Mouse (Mus musculus) retina, postnatal 1 day (tissue): Measurements from ENCODE around the gene Sephs1.
A peak's percentile ranks its signal among the peaks of the same experiment; 100 is the strongest.

Experiments
- DNase-seq: peaks from one replicate; pipeline ENCODE4 v3.0.0-alpha.2; 2012

The Sephs1 gene

DNA sequence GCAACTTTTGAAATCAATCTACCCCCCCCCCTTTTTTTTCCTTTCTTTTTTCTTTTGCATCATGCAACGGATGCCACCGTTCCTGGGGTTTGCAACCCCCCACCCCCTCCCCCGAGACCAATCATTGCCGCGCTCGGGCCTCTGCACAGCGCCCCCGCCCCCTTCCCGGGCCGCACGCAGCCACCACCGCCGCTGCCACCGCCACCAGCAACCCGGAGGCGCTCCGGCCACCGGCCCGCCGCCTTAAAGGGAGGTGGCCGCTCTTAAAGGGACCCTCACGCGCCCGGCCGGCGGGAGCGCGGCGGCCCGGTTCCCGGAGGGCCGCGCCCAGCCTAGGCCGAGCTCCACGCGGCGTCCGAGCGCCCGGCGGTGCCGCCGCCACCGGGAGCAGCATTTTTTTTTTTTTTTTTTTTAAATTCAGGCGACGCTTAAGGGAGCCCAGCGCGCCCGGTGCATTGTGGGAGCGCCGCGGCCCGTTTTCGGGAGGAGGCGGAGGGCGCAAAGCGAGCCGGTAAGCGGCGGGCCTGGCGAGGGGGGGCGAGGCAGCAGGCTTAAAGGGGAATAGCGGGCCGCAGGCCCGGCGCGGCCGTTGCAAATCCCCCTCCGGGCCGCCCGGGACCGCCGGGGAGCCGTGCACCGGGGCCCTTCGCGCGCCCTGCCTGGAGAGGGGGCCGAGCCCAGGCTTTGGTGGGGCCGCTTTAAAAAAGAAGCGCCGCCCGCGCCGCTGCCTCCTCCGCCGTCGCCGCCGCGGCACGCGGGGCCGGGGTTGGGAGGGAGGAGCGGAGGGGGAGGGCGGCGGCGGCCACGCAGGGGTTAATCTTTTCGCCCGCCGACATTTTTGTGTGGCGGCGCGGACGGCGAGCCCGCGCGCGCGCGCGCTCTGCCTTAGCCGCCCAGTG is at the start of gene Sephs1:
Gene Sephs1, plus strand, starts transcription at position 215 of the 899 bp plus-strand sequence.
- peak; percentile 94 for DNase-seq

DNA sequence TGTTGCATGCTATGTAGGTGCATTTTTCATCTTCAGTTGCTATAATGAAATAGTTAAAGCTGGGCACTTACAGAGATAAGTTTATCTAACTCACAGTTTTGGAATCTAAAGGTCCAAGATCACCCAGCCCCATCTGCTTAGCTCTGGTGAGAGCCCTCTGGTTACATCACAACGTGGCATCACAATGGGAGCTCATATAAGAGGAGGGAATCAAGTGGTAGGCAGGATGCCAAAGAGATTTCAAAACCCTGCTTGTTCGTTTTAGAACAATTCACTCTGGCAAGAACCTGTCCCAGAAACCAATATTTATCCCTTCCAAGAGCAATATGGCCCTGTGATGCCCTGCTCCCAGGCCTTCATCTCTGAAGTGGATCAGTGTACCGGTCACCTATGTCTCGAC is 49.2 kb upstream of the Sephs1 start:
- DNase-seq, result no peak

DNA sequence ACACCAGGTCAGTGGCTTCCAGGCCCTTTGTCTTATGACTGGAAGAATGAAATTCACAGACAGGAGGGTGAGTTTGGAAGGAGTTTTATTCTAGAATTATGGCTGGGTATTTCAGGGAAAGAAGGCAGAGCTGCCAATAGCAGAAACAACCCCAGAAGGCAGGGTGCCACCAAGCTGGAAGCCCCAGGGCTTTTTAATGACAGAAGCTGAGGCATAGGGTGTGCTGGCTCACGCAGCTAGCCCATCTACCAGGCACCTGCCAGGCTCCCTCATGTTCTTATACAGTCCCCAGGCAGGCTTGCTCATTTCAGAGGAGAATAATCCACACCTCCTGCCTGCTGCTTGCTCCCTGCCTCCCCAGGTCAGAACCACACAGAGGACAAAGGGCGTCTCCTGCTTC is 31.9 kb upstream of the Sephs1 start:
- no peak for DNase-seq

DNA sequence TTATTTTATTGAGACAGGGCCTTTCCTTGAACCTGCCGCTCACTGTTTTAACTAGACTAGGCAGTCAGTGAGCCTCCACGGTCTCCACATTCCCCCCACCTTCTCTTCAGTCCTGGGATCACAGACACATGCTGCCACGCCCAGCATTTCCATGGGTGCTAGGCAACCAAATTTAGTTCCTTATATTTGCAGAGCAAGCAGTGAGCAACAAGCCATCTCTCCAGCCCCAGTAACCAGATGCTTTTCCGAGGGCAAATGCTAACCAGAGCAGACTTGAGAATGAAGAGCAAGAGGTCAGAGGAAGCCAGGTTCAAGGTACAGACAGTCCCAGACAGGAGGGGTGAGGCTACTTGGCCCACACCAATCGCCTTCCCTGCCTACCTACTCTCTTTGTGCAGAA is 24.2 kb upstream of the Sephs1 start:
- DNase-seq, result no peak

DNA sequence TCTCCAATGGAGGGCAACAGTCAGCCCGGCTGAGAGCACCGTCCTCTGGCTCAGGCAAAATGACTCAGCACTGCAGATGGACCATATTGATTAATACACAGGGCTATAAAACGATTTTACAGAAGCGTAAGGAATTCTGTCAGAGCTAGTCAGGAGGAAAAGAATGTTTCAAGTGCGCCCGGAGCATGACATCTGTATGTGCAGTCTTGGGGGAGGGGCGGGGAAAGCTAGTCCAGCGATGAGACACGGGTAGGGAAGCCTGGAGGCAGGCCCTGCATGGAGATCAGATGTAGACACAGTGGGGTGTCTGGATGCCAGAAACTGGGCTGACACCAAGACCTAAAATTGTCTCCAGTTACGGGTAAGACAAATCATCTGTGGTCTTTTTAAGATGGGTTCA is 23.2 kb upstream of the Sephs1 start:
- DNase-seq, result peak; percentile 67

DNA sequence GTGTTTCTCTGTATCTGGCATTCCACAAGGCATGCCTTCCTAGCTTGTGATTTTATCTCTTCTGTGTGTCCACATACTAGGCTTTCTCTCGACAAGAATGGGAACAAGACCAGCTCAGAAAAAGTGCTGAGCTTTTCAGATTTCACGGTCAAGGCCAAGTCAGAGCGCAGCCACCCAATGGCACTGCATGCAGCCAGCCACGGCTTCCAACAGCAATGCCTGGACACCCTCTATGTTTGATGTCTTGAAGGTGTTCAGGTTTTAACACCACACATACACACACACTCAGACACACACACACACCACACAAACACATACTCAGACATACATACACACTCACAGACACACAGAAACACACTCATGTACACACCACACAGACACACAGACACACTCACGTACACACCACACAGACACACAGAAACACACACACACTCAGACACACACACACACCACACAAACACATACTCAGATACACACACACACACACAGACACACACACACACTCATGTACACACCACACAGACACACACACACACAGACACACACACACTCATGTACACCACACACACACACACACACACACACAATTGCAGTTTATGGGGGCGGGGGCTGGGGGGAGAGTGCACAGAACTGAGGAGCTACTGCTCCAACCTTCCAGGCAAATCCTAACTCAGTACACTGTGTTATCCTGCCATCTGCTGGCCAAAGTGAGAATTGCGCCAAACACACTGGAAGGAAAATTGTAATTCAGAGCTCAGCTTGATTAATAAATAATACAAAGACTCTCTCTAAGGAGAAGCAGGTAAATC is 17.2 kb upstream of the Sephs1 start:
- peak; percentile 88 for DNase-seq

DNA sequence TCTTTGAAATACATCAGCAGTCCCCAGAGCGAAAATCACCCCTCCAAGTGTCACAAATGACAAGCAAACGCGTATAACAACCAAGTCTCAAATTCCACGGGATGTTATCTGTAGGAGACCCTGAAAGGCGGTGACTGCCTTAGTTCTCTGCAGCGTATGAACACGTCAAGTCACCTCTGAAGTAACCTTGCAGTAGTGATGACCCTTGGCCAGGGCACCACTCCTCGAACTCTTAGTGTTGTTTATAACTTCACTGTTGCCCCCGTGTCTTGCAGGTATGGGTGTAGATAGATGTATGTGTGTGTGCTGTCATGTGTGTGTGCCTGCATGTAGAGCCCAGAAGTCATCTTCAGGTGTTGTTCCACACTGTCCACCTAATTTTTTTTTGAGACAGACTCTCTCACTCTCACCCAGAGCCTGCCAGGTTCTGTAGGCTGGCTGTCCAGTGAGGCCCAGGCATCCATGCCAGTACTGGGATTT is 16.5 kb upstream of the Sephs1 start:
- DNase-seq, result no peak

DNA sequence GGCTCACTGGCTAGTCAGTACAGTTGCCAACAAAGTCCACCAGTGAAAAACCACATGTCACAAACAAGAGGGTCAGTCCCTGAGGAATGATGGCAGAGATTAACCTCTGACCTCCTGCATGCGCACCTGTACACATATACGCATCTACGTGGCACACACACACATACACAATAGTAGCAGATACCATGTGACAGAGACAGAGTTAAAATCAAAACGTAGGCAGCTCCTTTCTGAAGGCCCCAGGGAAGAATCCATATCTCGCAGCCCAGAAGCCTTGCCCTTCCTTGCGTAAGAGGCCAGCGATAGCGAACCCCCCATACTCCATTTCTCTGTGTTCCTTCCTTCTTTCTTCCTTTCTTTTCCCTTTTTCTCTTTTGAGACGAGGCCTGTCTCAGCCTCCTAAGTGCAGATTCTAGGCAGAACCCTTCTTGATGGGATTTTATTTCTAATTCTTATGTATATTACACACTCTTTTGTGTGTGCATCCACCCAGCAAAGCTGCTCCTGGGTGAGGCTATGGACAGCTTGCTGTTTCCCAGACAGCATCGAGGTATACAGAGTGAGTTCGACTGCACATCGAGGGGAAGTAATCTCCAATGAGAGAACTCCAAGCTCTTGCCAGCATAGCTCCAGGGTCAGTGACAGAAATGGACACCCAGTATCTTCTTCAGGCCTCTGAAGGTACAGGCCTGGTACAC is 13.2 kb upstream of the Sephs1 start:
- no peak for DNase-seq

DNA sequence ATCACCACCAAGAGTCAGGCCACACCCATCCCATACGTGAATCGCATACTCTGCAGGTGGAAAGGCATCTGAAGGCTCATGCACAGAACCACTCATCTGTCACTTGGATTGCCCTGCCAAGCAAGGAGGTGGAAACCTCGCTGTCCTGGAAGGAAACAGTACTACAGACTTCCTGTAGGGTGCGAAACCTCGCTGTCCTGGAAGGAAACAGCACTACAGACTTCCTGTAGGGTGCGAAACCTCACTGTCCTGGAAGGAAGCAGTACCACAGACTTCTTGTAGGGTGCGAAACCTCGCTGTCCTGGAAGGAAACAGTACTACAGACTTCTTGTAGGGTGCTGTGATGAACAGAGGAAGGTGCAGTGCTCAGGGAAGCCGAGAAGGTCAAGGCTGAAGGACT is 8.6 kb upstream of the Sephs1 start:
- no peak for DNase-seq

DNA sequence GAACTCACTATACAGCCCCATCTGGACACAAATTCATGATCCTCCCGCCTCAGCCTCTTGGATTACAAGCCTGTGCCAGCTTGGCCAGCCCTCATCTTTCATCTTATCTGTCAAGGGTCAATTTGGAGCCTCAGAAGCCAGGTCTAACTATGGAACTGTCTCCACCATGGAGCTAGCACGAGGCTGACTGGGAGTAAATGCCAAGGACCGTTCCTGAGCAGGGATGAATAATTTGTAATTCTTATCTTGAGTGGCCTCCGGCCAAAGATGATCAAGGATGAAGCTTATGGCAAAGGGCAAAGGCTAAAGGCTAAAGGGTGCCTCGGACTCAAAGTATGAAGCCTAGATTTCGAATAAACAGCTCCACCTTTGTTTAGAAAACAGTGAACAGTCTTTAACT is 8.0 kb upstream of the Sephs1 start:
- DNase-seq, result no peak

DNA sequence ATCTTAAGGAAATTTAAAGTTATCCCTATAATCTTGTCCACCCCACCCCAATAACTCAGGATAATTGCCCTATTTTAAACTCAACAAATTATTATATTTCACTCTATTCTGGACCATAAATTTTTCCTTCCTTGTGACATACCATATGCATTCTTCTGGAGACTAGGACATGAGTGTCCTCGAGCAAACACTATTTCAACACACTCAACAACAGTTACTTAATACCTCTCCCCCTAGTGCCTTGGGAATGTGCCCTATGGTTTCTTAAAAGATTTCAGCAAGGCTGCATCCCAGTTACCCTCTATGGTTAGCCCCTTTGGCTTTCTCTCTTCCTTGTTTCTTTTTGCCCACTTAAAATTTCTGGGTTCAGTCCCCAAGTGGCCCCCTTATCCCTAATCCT is 6.3 kb upstream of the Sephs1 start:
- no peak for DNase-seq

DNA sequence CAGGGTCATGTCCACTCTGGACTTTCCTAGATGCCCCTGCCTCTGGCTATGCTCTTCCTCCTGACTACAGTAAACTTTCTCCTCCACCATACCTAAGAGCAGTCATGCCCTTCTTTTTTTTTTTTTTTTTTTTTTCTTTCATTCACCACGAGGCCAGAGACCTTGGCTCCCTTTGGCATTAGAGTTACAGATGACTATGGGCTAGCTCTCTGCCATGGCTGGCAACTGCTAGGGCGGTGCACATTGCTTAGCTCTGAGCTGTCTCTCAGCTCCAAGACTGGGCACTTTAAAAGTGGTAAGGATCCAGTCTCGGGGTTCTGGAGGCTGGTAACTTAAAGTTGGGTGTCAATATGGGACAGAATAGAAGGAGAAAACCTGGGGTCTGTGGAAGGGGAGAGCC is 5.2 kb upstream of the Sephs1 start:
- DNase-seq, result no peak

DNA sequence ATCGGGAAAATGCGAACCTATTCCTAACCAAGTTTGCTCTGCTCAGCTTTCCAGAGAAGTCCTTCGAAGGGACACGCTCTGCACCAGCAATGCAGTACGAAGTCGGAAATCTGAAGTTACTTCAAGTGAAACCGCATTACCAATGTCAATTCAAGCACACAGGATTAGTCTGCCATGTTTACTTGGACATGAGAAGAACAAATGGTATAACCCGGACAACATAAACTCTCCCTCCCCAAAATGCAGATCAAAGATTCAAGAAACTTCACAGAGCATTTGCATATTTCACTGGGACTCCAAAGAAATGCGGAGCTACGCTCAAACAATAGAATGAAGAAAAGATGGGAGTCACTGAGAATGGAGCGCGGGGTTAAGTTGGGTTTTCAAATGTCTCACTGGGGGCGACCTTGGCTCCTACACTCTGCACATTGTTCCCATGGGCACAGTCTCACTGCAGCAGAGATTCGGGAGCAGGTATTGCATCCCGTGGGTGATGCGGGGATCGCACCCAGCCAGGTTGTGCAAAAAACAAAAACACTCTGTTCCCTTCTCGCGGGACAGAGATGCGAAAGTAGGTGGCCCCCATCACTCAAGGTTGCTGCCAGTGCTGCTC is 521 bp upstream of the Sephs1 start:
- DNase-seq, result no peak

DNA sequence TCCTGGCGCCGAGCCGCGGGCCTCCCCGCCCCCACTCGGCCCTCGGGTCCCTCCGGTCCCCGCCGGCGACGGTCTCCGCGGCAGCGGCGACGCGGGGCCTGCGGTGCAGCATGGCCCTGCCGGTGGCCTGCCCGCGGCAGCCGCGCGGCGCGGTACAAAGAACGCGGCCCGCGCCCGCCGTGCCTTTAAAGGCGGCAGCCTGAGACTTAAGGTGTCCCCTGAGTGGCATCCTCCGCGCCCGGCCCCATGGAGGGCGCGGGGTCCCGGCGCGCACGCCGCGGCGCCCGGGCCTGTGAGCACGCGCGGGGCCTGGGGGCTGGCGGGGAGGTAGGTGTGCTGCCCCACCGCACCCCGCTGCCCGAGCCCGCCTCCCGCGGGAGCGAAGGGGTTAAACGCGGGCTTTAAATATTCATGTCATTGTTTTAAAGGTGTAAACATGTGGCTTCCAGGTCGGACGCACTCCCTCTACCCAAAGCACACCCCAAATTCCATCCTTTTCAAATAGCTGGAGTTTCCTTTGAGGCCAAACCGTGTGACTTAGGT is 956 bp downstream of the Sephs1 start:
- no peak for DNase-seq

DNA sequence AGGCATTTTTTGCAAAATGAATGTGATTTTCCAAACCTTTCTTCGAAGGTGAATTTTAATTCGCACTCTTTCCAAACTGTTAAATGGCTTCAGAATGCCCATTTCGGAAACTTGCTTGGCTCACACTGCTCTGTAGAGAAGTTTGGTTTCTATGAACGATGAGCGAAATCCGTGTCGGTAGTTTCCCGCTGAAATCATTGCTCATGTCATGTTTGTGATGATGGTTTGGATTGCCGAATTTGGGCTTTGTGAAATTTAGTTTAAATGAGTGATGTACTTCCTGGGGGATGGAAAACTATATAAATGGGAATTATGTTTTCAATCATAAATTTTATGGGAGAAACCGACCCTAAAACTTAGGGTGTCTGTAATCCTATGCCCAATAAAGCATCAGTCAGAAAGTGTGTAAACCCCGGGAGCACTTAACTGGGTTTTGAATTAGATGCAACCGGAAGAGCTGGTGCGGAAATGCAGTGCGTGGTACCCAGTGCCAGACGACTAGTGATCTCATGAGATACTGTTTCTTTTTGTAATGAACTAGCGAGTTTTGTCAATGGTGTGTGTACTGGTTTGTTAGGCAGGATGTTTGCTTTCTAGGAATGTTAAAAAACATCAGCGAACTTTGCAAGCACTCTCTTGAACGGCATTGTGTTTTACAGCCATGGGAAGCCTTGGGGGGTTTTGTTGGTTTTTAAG is 1.8 kb downstream of the Sephs1 start:
- peak; percentile 19 for DNase-seq

DNA sequence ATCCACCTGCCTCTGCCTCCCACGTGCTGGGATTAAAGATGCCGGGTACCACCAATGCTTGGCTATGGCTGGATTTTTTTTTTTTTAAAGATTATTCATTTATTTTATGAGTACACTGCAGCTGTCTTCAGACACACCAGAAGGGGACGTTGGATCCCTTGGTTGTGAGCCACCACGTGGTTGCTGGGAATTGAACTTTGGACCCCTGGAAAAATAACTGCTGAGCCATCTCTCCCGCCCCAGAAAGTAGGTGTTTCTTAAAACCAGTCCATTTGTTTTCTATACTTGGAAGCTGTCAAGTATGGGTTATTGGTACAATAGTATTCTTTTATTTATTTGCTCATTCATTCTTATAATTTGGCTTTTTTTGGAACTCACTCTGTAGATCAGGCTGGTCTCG is 5.5 kb downstream of the Sephs1 start:
- DNase-seq, result no peak

DNA sequence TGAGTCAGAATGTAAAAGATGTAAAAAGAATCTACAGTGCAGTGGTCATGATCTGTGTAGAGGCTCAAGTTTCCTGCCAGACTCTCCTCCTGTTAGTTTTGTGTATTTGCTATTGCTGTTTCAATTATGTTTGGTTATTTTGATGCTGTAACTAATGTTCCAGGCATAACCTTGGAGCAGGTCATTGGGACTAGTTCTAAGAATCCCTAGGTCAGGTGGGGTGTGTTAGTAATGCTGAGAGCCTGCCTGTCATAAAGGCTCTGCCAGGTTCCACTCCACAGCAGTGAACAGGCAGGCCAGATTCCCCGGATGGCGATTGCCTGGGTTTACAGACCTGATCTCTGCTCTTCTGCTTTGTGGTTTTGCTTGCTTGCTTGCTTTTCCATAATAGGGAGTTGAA is 14.2 kb downstream of the Sephs1 start:
- DNase-seq, result no peak

DNA sequence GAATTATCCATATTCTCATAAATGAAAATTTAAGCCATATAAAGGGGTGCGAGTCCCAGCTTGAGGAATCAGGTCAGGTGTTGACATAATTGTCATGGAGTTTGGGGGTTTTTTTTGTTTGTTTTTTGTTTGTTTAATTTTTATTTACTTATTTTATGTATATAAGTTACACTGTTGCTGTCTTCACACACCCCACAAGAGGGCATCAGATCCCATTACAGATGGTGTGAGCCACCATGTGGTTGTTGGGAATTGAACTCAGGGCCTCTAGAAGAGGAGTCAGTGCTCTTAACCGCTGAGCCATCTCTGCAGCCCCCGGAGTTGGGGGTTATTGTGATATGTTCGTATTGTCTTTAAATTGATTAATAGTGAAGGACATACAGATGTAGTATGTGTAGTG is 15.6 kb downstream of the Sephs1 start:
- DNase-seq, result no peak

DNA sequence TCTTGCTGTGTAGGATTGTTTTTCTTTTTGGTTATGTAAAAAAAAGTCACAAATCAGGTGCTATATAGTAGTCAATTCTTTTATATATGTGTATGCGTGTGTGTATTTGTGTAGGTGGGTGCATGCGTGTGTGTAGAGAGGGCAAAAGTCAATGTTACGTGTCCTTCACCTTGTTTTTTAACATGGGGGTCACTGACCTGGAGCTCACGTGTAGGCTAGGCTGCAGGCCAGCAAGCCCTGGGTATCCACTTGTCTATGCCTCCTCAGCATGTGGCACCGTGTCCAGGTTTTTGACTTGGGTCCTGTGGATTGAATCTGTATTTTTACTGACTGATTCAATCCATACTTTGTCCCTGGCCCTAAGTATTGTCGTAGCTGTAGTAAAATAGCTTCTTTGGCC is 19.3 kb downstream of the Sephs1 start:
- no peak for DNase-seq

DNA sequence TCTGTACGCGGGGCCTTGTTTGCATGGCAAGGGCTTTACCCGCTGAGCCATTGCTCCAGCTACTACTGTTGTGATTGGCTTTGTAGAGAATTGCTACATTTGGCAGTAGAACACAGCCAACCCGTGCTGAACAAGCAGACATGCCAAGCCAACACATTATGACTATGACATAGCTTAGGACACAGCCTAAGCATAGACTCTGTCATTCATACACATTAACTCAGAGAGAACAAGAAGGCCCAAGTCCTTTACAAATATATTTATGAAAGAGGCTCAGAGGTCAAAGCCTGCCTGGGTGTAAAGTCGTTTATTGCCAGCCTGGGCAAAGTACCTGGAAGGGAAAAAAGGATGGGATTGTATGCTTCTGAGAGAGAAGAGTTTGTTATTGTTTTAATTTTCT is 21.0 kb downstream of the Sephs1 start:
- no peak for DNase-seq

DNA sequence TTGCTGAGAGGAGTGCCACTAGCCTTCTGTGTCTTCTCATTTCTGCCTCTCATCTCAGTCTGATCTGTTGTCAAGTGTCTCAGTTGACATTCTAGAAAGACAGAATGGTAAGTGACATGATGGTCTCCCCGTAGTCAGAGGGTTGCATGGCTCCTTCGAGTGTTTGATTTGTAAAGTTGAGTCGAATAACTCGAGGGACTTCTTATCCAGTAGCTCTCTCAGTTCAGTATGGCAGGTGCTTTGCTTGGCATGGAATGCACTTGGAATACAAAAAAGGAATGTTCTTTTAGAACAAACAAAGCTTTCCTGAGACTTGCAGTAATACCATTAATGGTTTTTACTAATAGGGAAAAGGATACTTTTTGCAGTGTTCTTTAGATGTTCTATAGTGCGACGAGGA is 25.8 kb downstream of the Sephs1 start:
- DNase-seq, result no peak

DNA sequence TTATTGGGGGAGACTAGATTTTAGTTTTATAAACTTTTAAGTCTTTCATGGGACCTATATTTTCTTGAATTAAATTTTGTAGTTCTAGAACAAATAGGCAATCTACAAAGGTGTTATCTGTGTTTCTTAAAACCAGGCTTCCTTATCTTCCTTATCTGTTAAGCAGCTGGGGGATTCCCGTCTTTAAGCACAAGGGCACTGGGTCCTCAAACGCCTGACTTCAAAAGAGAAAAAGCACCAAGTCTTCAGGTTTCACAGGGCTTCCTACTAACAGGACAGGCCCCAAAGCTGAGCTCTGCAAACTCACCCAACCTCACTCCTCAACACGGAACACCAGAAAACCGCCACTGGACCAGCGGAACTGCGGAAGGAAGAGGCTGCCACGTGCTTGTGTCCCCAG is 26.6 kb downstream of the Sephs1 start:
- no peak for DNase-seq
